ENCODE assay signal across 15 mouse cellular contexts in the genomic region with DNA sequence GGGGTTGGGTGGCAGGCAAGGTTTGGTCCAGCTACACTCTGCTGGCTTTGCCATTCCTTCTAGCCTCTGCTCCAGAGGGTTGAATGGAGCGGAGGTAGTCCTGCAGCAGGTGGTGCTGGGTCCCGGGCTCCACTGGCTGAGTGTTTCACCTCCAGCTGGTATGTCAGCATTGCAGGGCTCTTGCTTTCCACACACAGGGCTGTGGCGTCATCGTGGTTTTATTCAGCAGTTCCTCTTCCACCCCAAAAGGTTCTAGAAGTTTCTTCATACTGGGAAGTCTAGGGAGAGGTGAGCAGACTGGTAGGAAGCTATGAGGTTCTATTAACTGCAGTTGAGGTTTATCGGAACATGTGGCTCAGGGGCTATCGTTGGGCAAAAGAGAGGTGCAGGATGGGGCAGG. TPM values are rescaled to one million over a fixed set of nuclear protein-coding genes. Genes with fewer than 3 reads are reported as not detected.
"Had no signal": no experiment of that assay in that cellular context is flagged by ENCODE, and none has a peak within 500 bp of the region (broad histone marks: within the 10 kb centered on the region; RNA-seq: fewer than 3 reads in every experiment).

No protein-coding gene starts in this region.

- ATAC-seq: intestine, postnatal 0 days; midbrain, embryonic 13.5 days had no signal

- H3K4me3 ChIP-seq: limb, embryonic 12.5 days; liver, embryonic 15.5 days; lung, embryonic 15.5 days; midbrain, embryonic 13.5 days; myocyte; neural tube, embryonic 15.5 days had no signal

- DNase-seq: kidney, adult 8-10 months; kidney, postnatal 36 days; layer of hippocampus, adult 9-11 months; lung, postnatal 14 days; spleen, adult 18-20 months; thymus, adult 18-20 months; thymus, postnatal 14 days had no signal

- H3K27me3 ChIP-seq: limb, embryonic 12.5 days; liver, embryonic 15.5 days; lung, embryonic 15.5 days; midbrain, embryonic 13.5 days; neural tube, embryonic 15.5 days had no signal

- H3K9ac ChIP-seq: limb, embryonic 12.5 days; liver, embryonic 15.5 days; lung, embryonic 15.5 days; midbrain, embryonic 13.5 days; neural tube, embryonic 15.5 days had no signal

- H3K27ac ChIP-seq: limb, embryonic 12.5 days; liver, embryonic 15.5 days; lung, embryonic 15.5 days; macrophage; midbrain, embryonic 13.5 days; neural tube, embryonic 15.5 days had no signal

- H3K4me2 ChIP-seq: limb, embryonic 12.5 days; liver, embryonic 15.5 days; lung, embryonic 15.5 days; midbrain, embryonic 13.5 days; neural tube, embryonic 15.5 days had no signal

- H3K36me3 ChIP-seq: limb, embryonic 12.5 days; liver, embryonic 15.5 days; lung, embryonic 15.5 days; midbrain, embryonic 13.5 days; neural tube, embryonic 15.5 days had no signal

- H3K9me3 ChIP-seq: limb, embryonic 12.5 days; liver, embryonic 15.5 days; lung, embryonic 15.5 days; midbrain, embryonic 13.5 days; neural tube, embryonic 15.5 days had no signal

RNA-seq across cellular contexts. Expression of a gene that starts 34.4 kb away (rescaled TPM):
- polyA plus RNA-seq: macrophage, myocyte had no signal
